Mouse (Mus musculus) midbrain, embryonic 13.5 days (tissue): ENCODE measurements around the gene Magi1. TPM values are rescaled to one million over a fixed set of nuclear protein-coding genes. Genes with fewer than 3 reads are reported as not detected.

Experiments
- ATAC-seq: fragments of 200-750 bp; cut with Nextera tagmentation; 2 replicates; pipeline ENCODE4 v1.8.0; 2017; ENCODE audit warnings: mild to moderate bottlenecking, moderate TSS enrichment, moderate library complexity
- H3K27ac ChIP-seq: fragments of 300-500 bp; sonication (generic); 2 replicates; pipeline ENCODE4 v1.5.1; 2015; ENCODE audit warnings: inconsistent platforms, mild to moderate bottlenecking, moderate library complexity
- H3K27me3 ChIP-seq: fragments of 300-500 bp; sonication (generic); 2 replicates; pipeline ENCODE4 v1.6.1; 2015; ENCODE audit warnings: mild to moderate bottlenecking, inconsistent platforms
- H3K36me3 ChIP-seq: fragments of 300-500 bp; sonication (generic); 2 replicates; pipeline ENCODE4 v1.6.1; 2015; ENCODE audit warnings: mild to moderate bottlenecking, inconsistent platforms
- H3K4me1 ChIP-seq: fragments of 300-500 bp; sonication (generic); replicated peaks from 2 replicates; pipeline ENCODE4 v1.6.1; 2015; ENCODE audit warnings: inconsistent platforms
- H3K4me2 ChIP-seq: fragments of 300-500 bp; sonication (generic); replicated peaks from 2 replicates; pipeline ENCODE4 v1.6.1; 2015; ENCODE audit warnings: moderate library complexity, mild to moderate bottlenecking, inconsistent platforms
- H3K4me3 ChIP-seq: fragments of 300-500 bp; sonication (generic); replicated peaks from 2 replicates; pipeline ENCODE4 v1.5.1; 2015; ENCODE audit warnings: mild to moderate bottlenecking, inconsistent platforms
- H3K9ac ChIP-seq: fragments of 300-500 bp; sonication (generic); replicated peaks from 2 replicates; pipeline ENCODE4 v1.6.1; 2015; ENCODE audit warnings: mild to moderate bottlenecking, inconsistent platforms
- H3K9me3 ChIP-seq: fragments of 300-500 bp; sonication (generic); 2 replicates; pipeline ENCODE4 v1.6.1; 2016; ENCODE audit warnings: mild to moderate bottlenecking, inconsistent platforms
- WGBS: fragments of 180-500 bp; shearing (Covaris S2); methylation state at CpG from one replicate; pipeline ENCODE4 v1.1.7; 2015; 5-methylcytosine and 5-hydroxymethylcytosine counted together
- polyA plus RNA-seq: library from polyadenylated mRNA; unstranded; fragments of >200 nt; fragmentation: Nextera tagmentation; extraction: Ambion mirVana; gene quantifications from 2 replicates; pipeline ENCODE4 v1.2.1, GENCODE M21; 2015

The Magi1 gene
- 39.2 and 39.4 TPM in 2 replicates for polyA plus RNA-seq

DNA sequence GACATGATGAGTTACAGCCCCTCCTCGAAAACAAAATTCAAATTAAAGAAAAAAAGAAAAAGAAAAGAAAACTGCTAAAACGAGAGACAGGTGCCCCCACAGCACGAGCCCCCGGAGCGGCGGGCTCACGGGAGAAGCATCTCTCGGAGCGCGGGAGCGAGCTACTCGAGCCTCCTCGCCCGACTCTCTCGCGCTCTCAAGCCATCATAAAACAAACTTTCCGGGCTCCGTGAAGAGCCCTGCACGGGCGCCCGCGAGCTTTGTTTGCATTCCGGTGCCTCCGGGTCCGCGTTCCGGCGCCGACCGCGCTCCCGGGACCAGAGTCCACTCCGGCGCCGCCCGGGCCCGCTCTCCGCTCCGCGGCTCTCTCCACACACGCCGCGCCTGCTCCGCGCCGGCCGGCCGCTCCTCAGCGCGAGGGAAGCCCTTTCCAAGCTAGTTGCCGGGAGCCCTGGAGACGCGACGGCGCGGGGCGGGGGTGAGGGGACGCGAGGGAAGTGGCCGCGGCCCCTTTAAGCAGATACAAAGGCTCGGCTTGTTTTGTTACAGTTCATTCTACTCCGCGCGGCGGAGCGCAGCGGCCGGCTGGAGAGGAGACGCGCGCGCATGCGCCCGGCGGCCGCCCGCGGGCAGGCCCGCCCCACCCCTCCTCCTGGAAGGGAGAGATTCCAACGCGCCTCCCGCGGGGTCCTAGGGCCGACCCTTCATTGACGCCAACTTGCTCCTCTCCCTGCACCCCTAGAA is at the start of gene Magi1:
Magi1 (minus strand) TSS at position 600 of the 744 bp plus-strand sequence.
- Histone ChIP-seq H3K27ac (peak within 1 kb of the TSS; percentile 92), H3K9ac (peak within 1 kb of the TSS; percentile 81), H3K4me1 (peaks cover 29% of the 10 kb centered on the region), H3K4me3 (peak within 1 kb of the TSS; percentile 83), H3K36me3 (no peaks in the 10 kb centered on the region), H3K9me3 (no peaks in the 10 kb centered on the region), H3K27me3 (peaks cover 6% of the 10 kb centered on the region; the same call in 1 of the 2 replicates), H3K4me2 (peak within 1 kb of the TSS; percentile 98)
- peak; percentile 98 for ATAC-seq
- under 1% methylated on average over 86 of the region's 86 CpGs for WGBS

DNA sequence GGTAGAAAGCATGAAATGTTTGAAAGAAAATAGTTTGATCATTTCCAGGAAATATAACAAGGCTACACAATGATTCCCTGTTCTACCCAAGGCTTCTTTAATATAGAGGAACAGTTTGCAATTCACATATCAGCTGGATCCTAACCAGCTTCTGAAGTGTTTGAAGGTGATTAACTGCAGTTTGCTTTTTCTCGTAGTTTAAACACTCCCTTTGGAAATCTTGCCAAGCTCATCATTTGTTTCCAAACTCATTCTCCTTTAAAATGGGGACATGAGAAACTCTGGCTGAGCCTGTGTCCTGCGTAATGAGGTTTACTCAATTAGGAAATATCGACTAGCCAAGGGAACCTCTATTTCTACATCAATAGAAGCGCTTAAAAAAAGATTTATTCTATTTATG is 43.4 kb upstream of the Magi1 start:
- H3K9ac ChIP-seq, result no peak overlapping the region
- no peaks in the 10 kb centered on the region for H3K4me1 ChIP-seq
- no peak for ATAC-seq
- no peak overlapping the region for H3K4me2 ChIP-seq
- no peaks in the 10 kb centered on the region for H3K27me3 ChIP-seq
- WGBS, result 84% methylated on average over 4 of the region's 4 CpGs
- H3K4me3 ChIP-seq, result no peak overlapping the region
- no peaks in the 10 kb centered on the region for H3K9me3 ChIP-seq
- H3K27ac ChIP-seq, result no peak overlapping the region
- H3K36me3 ChIP-seq, result no peaks in the 10 kb centered on the region

GRCm38 (mm10) chr6:94316886-94317285 is 33.2 kb upstream of the Magi1 start:
- Histone ChIP-seq H3K4me3 (no peak overlapping the region), H3K9ac (no peak overlapping the region), H3K27me3 (no peaks in the 10 kb centered on the region), H3K27ac (no peak overlapping the region), H3K9me3 (no peaks in the 10 kb centered on the region), H3K4me1 (no peaks in the 10 kb centered on the region), H3K4me2 (no peak overlapping the region), H3K36me3 (no peaks in the 10 kb centered on the region)
- ATAC-seq, result no peak
- WGBS, result 97% methylated on average over 3 of the region's 3 CpGs

- Histone ChIP-seq H3K36me3 (no peaks in the 10 kb centered on the region), H3K4me1 (peaks cover 5% of the 10 kb centered on the region; the same call in 1 of the 2 replicates), H3K4me2 (no peak overlapping the region), H3K27ac (no peak overlapping the region), H3K27me3 (no peaks in the 10 kb centered on the region), H3K9me3 (no peaks in the 10 kb centered on the region), H3K4me3 (no peak overlapping the region), H3K9ac (no peak overlapping the region)
- 67% methylated on average over 7 of the region's 7 CpGs for WGBS
- ATAC-seq, result no peak
These were observed 28.6 kb upstream of the Magi1 start for GRCm38 (mm10) chr6:94312285-94312684.

DNA sequence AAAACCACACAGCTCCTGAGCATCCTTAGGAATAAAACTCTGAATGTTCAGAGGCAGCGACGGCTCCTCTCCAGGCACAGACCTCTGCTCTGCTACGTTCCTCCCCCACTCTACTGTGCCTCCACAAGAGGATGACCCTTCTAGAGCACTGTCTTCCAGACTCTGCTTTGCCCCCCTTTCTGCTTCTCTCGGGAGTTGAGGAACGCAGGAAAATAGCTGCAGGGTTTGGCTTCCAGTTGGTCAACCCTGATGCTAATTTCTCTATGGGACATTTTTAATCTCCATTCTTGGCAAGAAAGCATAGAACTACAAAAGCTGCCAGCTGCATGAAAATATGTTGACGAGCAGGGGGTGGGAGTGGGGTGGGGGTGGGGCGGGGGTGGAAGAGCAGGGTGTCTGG is 24.8 kb upstream of the Magi1 start:
- no peak overlapping the region for H3K9ac ChIP-seq
- H3K27ac ChIP-seq, result 0 out of 2 replicates have a peak overlapping the region, but pooled peaks have one; percentile 53
- peaks cover 5% of the 10 kb centered on the region; the same call in 1 of the 2 replicates for H3K4me1 ChIP-seq
- H3K4me2 ChIP-seq, result no peak overlapping the region
- H3K27me3 ChIP-seq, result no peaks in the 10 kb centered on the region
- no peak overlapping the region for H3K4me3 ChIP-seq
- H3K36me3 ChIP-seq, result no peaks in the 10 kb centered on the region
- peak; percentile 40; the same call in 1 of the 2 replicates for ATAC-seq
- H3K9me3 ChIP-seq, result no peaks in the 10 kb centered on the region
- WGBS, result 25% methylated on average over 7 of the region's 7 CpGs

GRCm38 (mm10) chr6:94303512-94303911 is 19.8 kb upstream of the Magi1 start:
- Histone ChIP-seq H3K4me1 (peaks cover 3% of the 10 kb centered on the region; the same call in 1 of the 2 replicates), H3K9ac (no peak overlapping the region), H3K4me3 (no peak overlapping the region), H3K36me3 (no peaks in the 10 kb centered on the region), H3K4me2 (no peak overlapping the region), H3K9me3 (no peaks in the 10 kb centered on the region), H3K27me3 (no peaks in the 10 kb centered on the region), H3K27ac (no peak overlapping the region)
- WGBS, result 91% methylated on average over 6 of the region's 6 CpGs
- no peak for ATAC-seq

DNA sequence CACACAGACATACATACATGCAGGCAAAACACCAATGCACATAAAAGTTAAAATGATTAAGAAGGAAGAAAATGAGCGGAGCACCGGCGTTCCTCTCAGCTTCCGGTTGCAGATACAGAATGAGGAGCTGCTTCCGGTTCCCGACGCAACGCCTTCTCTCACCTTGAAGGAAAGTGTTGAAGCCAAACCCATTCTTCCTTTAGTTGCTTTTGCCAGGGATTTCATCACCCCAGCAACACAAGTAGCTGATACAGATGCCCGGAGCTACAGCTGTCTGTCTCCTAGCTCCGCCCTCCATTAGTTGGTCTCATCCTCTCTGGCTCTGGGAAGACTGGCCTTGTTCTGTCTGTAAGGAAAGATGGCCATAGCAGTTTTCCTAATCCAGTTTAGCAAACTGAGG is 18.1 kb upstream of the Magi1 start:
- Histone ChIP-seq H3K36me3 (no peaks in the 10 kb centered on the region), H3K27me3 (no peaks in the 10 kb centered on the region), H3K4me1 (no peaks in the 10 kb centered on the region), H3K9ac (no peak overlapping the region), H3K4me3 (no peak overlapping the region), H3K9me3 (no peaks in the 10 kb centered on the region), H3K27ac (no peak overlapping the region), H3K4me2 (no peak overlapping the region)
- no peak for ATAC-seq
- WGBS, result 91% methylated on average over 10 of the region's 10 CpGs

DNA sequence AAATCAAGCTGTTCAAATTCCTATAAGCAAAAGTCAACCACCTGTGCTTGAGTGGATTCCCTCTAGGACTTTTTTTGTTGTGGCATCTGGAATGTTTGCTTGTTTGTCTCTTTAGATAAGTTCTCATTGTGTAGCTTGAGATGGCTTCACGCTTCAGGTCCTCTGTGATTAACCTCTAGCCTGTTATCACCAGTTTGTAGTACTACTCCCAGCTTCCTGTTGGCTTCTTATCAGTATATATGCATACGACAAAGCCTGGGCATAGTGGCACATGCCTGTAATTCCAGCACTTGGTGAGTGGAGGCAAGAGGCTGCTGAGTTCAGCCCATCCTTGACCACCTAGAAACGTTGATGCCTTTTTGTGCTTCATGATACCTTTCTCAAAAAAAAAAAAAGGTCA is 16.8 kb upstream of the Magi1 start:
- Histone ChIP-seq H3K36me3 (no peaks in the 10 kb centered on the region), H3K9me3 (no peaks in the 10 kb centered on the region), H3K4me2 (no peak overlapping the region), H3K27ac (no peak overlapping the region), H3K4me3 (no peak overlapping the region), H3K4me1 (no peaks in the 10 kb centered on the region), H3K27me3 (no peaks in the 10 kb centered on the region), H3K9ac (no peak overlapping the region)
- WGBS, result 84% methylated on average over 3 of the region's 3 CpGs
- no peak for ATAC-seq

DNA sequence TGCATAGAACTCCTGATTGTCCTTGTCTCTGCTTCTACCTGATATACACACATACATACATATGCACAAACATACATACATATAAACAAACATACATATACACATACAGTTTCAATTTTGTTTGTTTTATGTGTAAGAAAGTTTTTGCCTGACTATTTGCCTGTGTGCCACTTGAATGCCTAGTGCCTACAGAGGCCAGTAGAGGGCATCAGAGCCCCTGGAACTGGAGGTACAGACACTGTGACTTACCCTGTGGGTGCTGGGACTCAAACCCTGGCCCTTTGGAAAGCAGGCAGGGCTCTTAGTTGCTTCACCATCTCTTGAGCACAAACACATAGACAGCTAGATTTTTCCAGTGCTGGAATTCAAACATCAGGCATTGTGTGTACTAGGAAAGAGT is 3.7 kb upstream of the Magi1 start:
- Histone ChIP-seq H3K4me3 (no peak overlapping the region), H3K4me2 (no peak overlapping the region), H3K4me1 (peaks cover 13% of the 10 kb centered on the region), H3K27me3 (no peaks in the 10 kb centered on the region), H3K36me3 (no peaks in the 10 kb centered on the region), H3K9me3 (peaks cover 4% of the 10 kb centered on the region; the same call in 1 of the 2 replicates), H3K27ac (no peak overlapping the region), H3K9ac (no peak overlapping the region)
- ATAC-seq, result no peak

DNA sequence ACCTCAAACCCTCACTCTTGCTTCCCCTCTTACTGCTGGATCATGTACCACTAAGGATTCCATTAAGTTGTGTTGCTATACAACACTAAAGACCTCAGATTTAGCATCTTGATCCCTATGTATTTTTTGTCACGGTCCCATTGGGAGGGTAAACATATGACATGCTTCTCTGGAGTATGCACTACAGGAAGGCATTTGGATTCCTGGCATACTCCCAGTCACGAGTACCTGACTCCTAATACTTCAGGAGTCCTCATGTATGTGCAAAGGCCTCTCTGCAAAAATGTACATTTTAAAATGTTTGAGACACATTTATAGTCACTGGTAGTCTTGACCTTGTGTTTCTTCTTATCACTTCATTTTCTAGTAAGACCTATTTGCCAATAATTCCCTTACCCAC is 2.8 kb upstream of the Magi1 start:
- no peak overlapping the region for H3K4me2 ChIP-seq
- ATAC-seq, result no peak
- no peak overlapping the region for H3K4me3 ChIP-seq
- H3K36me3 ChIP-seq, result no peaks in the 10 kb centered on the region
- H3K27ac ChIP-seq, result no peak overlapping the region
- H3K27me3 ChIP-seq, result no peaks in the 10 kb centered on the region
- peaks cover 4% of the 10 kb centered on the region; the same call in 1 of the 2 replicates for H3K9me3 ChIP-seq
- 90% methylated on average over 2 of the region's 2 CpGs for WGBS
- H3K9ac ChIP-seq, result no peak overlapping the region
- peaks cover 21% of the 10 kb centered on the region for H3K4me1 ChIP-seq

- WGBS, result under 1% methylated on average over 44 of the region's 44 CpGs
- peaks cover 6% of the 10 kb centered on the region; the same call in 1 of the 2 replicates for H3K27me3 ChIP-seq
- peak overlapping the region; percentile 83 for H3K4me3 ChIP-seq
- H3K4me2 ChIP-seq, result peak overlapping the region; percentile 98
- peak overlapping the region; percentile 51; the same call in 1 of the 2 replicates for H3K27ac ChIP-seq
- peaks cover 4% of the 10 kb centered on the region; the same call in 1 of the 2 replicates for H3K9me3 ChIP-seq
- ATAC-seq, result peak; percentile 60
- H3K9ac ChIP-seq, result peak overlapping the region; percentile 59
- peaks cover 29% of the 10 kb centered on the region for H3K4me1 ChIP-seq
- H3K36me3 ChIP-seq, result no peaks in the 10 kb centered on the region
These were observed 540 bp upstream of the Magi1 start for GRCm38 (mm10) chr6:94284089-94284825.
